Mouse (Mus musculus) spleen, adult 2 months (tissue): ENCODE results near the gene Gm11084.

Experiments
- CTCF ChIP-seq: fragments of 200-500 bp; IDR thresholded peaks from 2 replicates; pipeline ENCODE4 v1.5.1; 2011; ENCODE audit warnings: mild to moderate bottlenecking, inconsistent platforms; ENCODE audit not compliant: insufficient read depth, insufficient read length, insufficient replicate concordance; ENCODE audit errors: extremely low read depth
- POLR2A ChIP-seq: fragments of 200-500 bp; IDR thresholded peaks from 2 replicates; pipeline ENCODE4 v1.6.1; 2011; ENCODE audit warnings: low read depth, low read length, inconsistent platforms

- TF ChIP-seq CTCF = no peak
- TF ChIP-seq POLR2A = no peak
Measured at GRCm38 (mm10) chr2:72995346-72996097, 9.0 kb upstream of the Gm11084 start.
